Mouse (Mus musculus) ES-CJ7 (cell line): ENCODE results near the gene Mgst2.

ENCODE experiments used
- DNase-seq: peaks from one replicate; pipeline ENCODE4 v3.0.0; 2011; ENCODE audit warnings: low read depth, low spot score

Mgst2 gene

GRCm38 (mm10) chr3:51660060-51660459 lies at the start of gene Mgst2:
Gene Mgst2, plus strand, starts transcription at chr3:51660360.
- DNase-seq: no peak

GRCm38 (mm10) chr3:51611972-51612371 lies 48.2 kb upstream of the Mgst2 start:
- DNase-seq: peak; percentile 72

GRCm38 (mm10) chr3:51612398-51613356 lies 47.5 kb upstream of the Mgst2 start:
- no peak for DNase-seq

GRCm38 (mm10) chr3:51614278-51614677 lies 45.9 kb upstream of the Mgst2 start:
- DNase-seq: no peak

GRCm38 (mm10) chr3:51623956-51624355 lies 36.2 kb upstream of the Mgst2 start:
- DNase-seq: no peak

GRCm38 (mm10) chr3:51627741-51628140 lies 32.4 kb upstream of the Mgst2 start:
- no peak for DNase-seq

GRCm38 (mm10) chr3:51628977-51629376 lies 31.2 kb upstream of the Mgst2 start:
- DNase-seq: no peak

- no peak for DNase-seq
Measured at GRCm38 (mm10) chr3:51630746-51631145, 29.4 kb upstream of the Mgst2 start.

- no peak for DNase-seq
Measured at GRCm38 (mm10) chr3:51631971-51632370, 28.2 kb upstream of the Mgst2 start.

- peak; percentile 29 for DNase-seq
Measured at GRCm38 (mm10) chr3:51634451-51634850, 25.7 kb upstream of the Mgst2 start.

GRCm38 (mm10) chr3:51635960-51636359 lies 24.2 kb upstream of the Mgst2 start:
- DNase-seq: no peak

GRCm38 (mm10) chr3:51636700-51637099 lies 23.5 kb upstream of the Mgst2 start:
- DNase-seq: no peak

GRCm38 (mm10) chr3:51637326-51637725 lies 22.8 kb upstream of the Mgst2 start:
- DNase-seq: no peak

- no peak for DNase-seq
Measured at GRCm38 (mm10) chr3:51638260-51638659, 21.9 kb upstream of the Mgst2 start.

- DNase-seq: no peak
Measured at GRCm38 (mm10) chr3:51645484-51645883, 14.7 kb upstream of the Mgst2 start.

GRCm38 (mm10) chr3:51646301-51646700 lies 13.9 kb upstream of the Mgst2 start:
- DNase-seq: no peak

GRCm38 (mm10) chr3:51647356-51647755 lies 12.8 kb upstream of the Mgst2 start:
- no peak for DNase-seq

- peak; percentile 88 for DNase-seq
Measured at GRCm38 (mm10) chr3:51648037-51648664, 12.0 kb upstream of the Mgst2 start.

GRCm38 (mm10) chr3:51649426-51649825 lies 10.7 kb upstream of the Mgst2 start:
- DNase-seq: no peak

GRCm38 (mm10) chr3:51649986-51650385 lies 10.2 kb upstream of the Mgst2 start:
- DNase-seq: no peak

- DNase-seq: no peak
Measured at GRCm38 (mm10) chr3:51651149-51651548, 9.0 kb upstream of the Mgst2 start.

GRCm38 (mm10) chr3:51652292-51652691 lies 7.9 kb upstream of the Mgst2 start:
- DNase-seq: peak; percentile 86

GRCm38 (mm10) chr3:51652701-51653100 lies 7.5 kb upstream of the Mgst2 start:
- DNase-seq: peak; percentile 26
